ENCODE assay signal across 8 mouse cellular contexts in the genomic region with DNA sequence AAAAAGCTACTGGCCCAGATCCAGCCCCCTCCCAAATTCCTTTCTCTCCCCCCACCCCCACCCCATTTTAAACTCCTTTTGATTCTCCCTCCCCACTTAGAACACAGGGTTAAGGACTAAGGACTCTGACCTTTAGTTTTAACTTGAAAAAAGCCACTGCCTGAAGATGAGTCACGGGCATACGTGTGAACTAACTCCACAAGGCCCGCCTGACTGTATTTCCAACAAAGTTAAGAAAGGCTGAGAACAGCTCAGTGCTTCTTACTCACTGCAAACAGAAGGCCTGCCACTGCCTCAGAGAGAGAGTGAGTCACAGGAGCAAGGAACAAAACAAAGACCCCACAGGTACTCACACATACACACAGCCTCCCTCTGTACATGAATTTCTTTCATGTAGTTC. TPM values are rescaled to one million over a fixed set of nuclear protein-coding genes. Genes with fewer than 3 reads are reported as not detected.
DNase-seq lines count a peak whose midpoint lies in the region; ATAC-seq and TF ChIP-seq lines count a peak whose summit lies in the region.

No protein-coding gene starts in this region.

- H3K36me3 ChIP-seq in midbrain, embryonic 10.5 days, result no peaks in the 10 kb centered on the region
- H3K36me3 ChIP-seq in midbrain, embryonic 13.5 days, result no peaks in the 10 kb centered on the region
- no peaks in the 10 kb centered on the region; the same call in none of the 2 replicates for H3K36me3 ChIP-seq in heart, adult 2 months (ENCODE audit: control insufficient read depth, insufficient read depth, low read length)

- H3K27ac ChIP-seq in midbrain, embryonic 10.5 days (replicated peaks), result peak overlapping the region; percentile 52; the same call in 1 of the 2 replicates
- H3K27ac ChIP-seq in midbrain, embryonic 13.5 days, result no peak overlapping the region
- H3K27ac ChIP-seq in heart, adult 2 months, result peak overlapping the region; percentile 52

- H3K79me2 ChIP-seq in heart, adult 2 months (replicated peaks; ENCODE audit: control insufficient read depth, insufficient read depth, low read length), result no peaks in the 10 kb centered on the region

- WGBS in midbrain, embryonic 10.5 days, result 27% methylated on average over 3 of the region's 3 CpGs
- 3% methylated on average over 3 of the region's 3 CpGs for WGBS in midbrain, embryonic 13.5 days
- WGBS in heart, adult 2 months, result 46% methylated on average over 3 of the region's 3 CpGs

- TF ChIP-seq CTCF in heart, adult 2 months (IDR thresholded peaks at IDR 0.05), result no peak

- no peak overlapping the region for H3K4me3 ChIP-seq in midbrain, embryonic 10.5 days
- no peak overlapping the region for H3K4me3 ChIP-seq in midbrain, embryonic 13.5 days (replicated peaks)
- no peak overlapping the region for H3K4me3 ChIP-seq in heart, adult 2 months

- no peak overlapping the region for H3K4me2 ChIP-seq in midbrain, embryonic 13.5 days (replicated peaks)

- TF ChIP-seq EP300 in heart, adult 2 months (IDR thresholded peaks at IDR 0.05; ENCODE audit: insufficient read depth, low read depth, low read length), result no peak

- no peak overlapping the region for H3K9ac ChIP-seq in midbrain, embryonic 13.5 days (replicated peaks)
- H3K9ac ChIP-seq in heart, adult 2 months (ENCODE audit: low read depth, low read length), result no peak overlapping the region

- no peak for DNase-seq in midbrain, embryonic 10.5 days (ENCODE audit: low spot score)
- peak in 1 of 2 experiments; percentile 8 for DNase-seq in heart, adult 2 months
- peak; percentile 42 to 52 for DNase-seq in kidney, postnatal 36 days
- DNase-seq in telencephalon, adult 2 months (ENCODE audit: low read depth, low spot score), result peak; percentile 41
- no peak for DNase-seq in spleen, postnatal 36 days (ENCODE audit: low spot score in 2 of 2)
- no peak for DNase-seq in frontal cortex, postnatal 10 days (ENCODE audit: low spot score in 2 of 2)

- no peak for TF ChIP-seq POLR2A in heart, adult 2 months (IDR thresholded peaks at IDR 0.05; ENCODE audit: insufficient read depth, low read depth, low read length)

- peaks cover 48% of the 10 kb centered on the region for H3K4me1 ChIP-seq in midbrain, embryonic 10.5 days
- H3K4me1 ChIP-seq in midbrain, embryonic 13.5 days (replicated peaks), result peaks cover 43% of the 10 kb centered on the region
- H3K4me1 ChIP-seq in heart, adult 2 months (ENCODE audit: control insufficient read depth, insufficient read depth, low read length), result peaks cover 1% of the 10 kb centered on the region

- no peaks in the 10 kb centered on the region for H3K9me3 ChIP-seq in midbrain, embryonic 10.5 days (replicated peaks)
- H3K9me3 ChIP-seq in midbrain, embryonic 13.5 days, result no peaks in the 10 kb centered on the region

- intact Hi-C loops in heart, adult 2 months (cut with DNase I), result no loop called here

- ATAC-seq in midbrain, embryonic 13.5 days, result no peak
- ATAC-seq in activated CD4-positive, CD25-positive, alpha-beta regulatory T cell, adult 4 months, result peak; percentile 73

- no peaks in the 10 kb centered on the region for H3K27me3 ChIP-seq in midbrain, embryonic 10.5 days (ENCODE audit: low read depth, poor library complexity, severe bottlenecking)
- H3K27me3 ChIP-seq in midbrain, embryonic 13.5 days, result no peaks in the 10 kb centered on the region
- no peaks in the 10 kb centered on the region for H3K27me3 ChIP-seq in heart, adult 2 months (ENCODE audit: control insufficient read depth, insufficient read depth, low read length)

RNA-seq across cellular contexts. Expression of a gene that starts 48.6 kb away (rescaled TPM):
- polyA plus RNA-seq in midbrain, embryonic 10.5 days (2016; fragmentation: Nextera tagmentation; extraction: Ambion mirVana), result 67.2 and 69.6 TPM in 2 replicates
- 115 and 119 TPM in 2 replicates for polyA plus RNA-seq in midbrain, embryonic 13.5 days (2015; fragmentation: Nextera tagmentation; extraction: Ambion mirVana)
- polyA plus RNA-seq in activated CD4-positive, CD25-positive, alpha-beta regulatory T cell, adult 4 months (2017; shearing (Covaris generic)), result 100 to 1,000 TPM; 100 to 106 TPM
- total RNA-seq in heart, adult 2 months (2021), result 10 to 100 TPM; 11.0 to 15.2 TPM
- polyA plus RNA-seq in heart, adult 2 months (2012; rRNA removed), result 3.8 and 7.3 TPM in 2 replicates

Comparison
In these comparisons a context has a peak if more than half of its experiments do, and no peak if none do; other contexts are left out.
1. DNase-seq: peak in kidney, postnatal 36 days (2 of 2) and telencephalon, adult 2 months (single experiment); none in midbrain, embryonic 10.5 days (single experiment), spleen, postnatal 36 days (0 of 2) and frontal cortex, postnatal 10 days (0 of 2).